Mouse (Mus musculus): Measurements from ENCODE around the gene Chml. TPM values are rescaled to one million over a fixed set of nuclear protein-coding genes. Genes with fewer than 3 reads are reported as not detected.

Chml gene
- 1.6 and 1.9 TPM in 2 replicates for polyA plus RNA-seq (2015; fragmentation: Nextera tagmentation; extraction: Ambion mirVana)

GRCm38 (mm10) chr1:175692246-175692996, at the start of gene Chml, which contains the start of gene Opn3:
Chml (minus strand) TSS chr1:175692901.
Opn3 (minus strand) TSS chr1:175692776.
- peak; percentile 98 for ATAC-seq (ENCODE audit: insufficient number of reproducible peaks, low FRiP score, low TSS enrichment, low read depth)
- peak within 1 kb of the TSS; percentile 84 for H3K4me3 ChIP-seq (replicated peaks)
- peaks cover 6% of the 10 kb centered on the region; the same call in 1 of the 2 replicates for H3K36me3 ChIP-seq
- peak within 1 kb of the TSS; percentile 92 for H3K4me2 ChIP-seq (replicated peaks)
- H3K27ac ChIP-seq (replicated peaks), result peak within 1 kb of the TSS; percentile 85
- WGBS, result under 1% methylated on average over 57 of the region's 73 CpGs
- H3K4me1 ChIP-seq, result peaks cover 18% of the 10 kb centered on the region
- H3K9me3 ChIP-seq (replicated peaks), result no peaks in the 10 kb centered on the region
- peak within 1 kb of the TSS; percentile 84 for H3K9ac ChIP-seq
- no peaks in the 10 kb centered on the region for H3K27me3 ChIP-seq

DNA sequence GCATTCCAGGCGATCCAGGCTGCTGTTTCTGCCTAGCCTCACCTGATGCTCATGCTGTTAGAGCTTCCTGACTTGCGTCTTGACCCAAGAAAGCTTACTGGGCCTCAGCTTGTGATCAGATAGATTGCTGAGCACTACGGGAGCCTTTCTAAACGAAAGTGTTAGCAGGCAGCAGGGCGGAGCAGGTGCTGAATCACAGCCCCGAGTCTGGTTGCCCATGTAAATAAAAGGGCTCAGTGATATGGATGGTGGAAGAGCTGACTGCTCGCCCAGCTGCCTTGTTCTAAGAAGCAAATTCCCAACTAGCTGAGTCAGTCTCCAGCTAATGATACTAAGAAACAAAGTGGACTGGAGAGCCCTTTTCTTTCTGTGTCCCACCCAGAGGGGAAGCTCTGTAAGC, 33.1 kb upstream of the Chml start:
- WGBS, result 52% methylated on average over 7 of the region's 7 CpGs
- H3K4me3 ChIP-seq (replicated peaks), result no peak overlapping the region
- H3K9me3 ChIP-seq (replicated peaks), result no peaks in the 10 kb centered on the region
- no peak for ATAC-seq (ENCODE audit: insufficient number of reproducible peaks, low FRiP score, low TSS enrichment, low read depth)
- no peak overlapping the region for H3K27ac ChIP-seq (replicated peaks)
- no peaks in the 10 kb centered on the region for H3K36me3 ChIP-seq
- H3K9ac ChIP-seq, result no peak overlapping the region
- H3K27me3 ChIP-seq, result no peaks in the 10 kb centered on the region
- no peaks in the 10 kb centered on the region for H3K4me1 ChIP-seq
- no peak overlapping the region for H3K4me2 ChIP-seq (replicated peaks)

GRCm38 (mm10) chr1:175716832-175717231, 24.1 kb upstream of the Chml start:
- WGBS, result 89% methylated on average over 9 of the region's 9 CpGs

GRCm38 (mm10) chr1:175712338-175712909, 19.7 kb upstream of the Chml start:
- no peaks in the 10 kb centered on the region for H3K9me3 ChIP-seq (replicated peaks)
- no peak overlapping the region for H3K4me2 ChIP-seq (replicated peaks)
- H3K4me1 ChIP-seq, result no peaks in the 10 kb centered on the region
- H3K4me3 ChIP-seq (replicated peaks), result no peak overlapping the region
- no peak for ATAC-seq (ENCODE audit: insufficient number of reproducible peaks, low FRiP score, low TSS enrichment, low read depth)
- 72% methylated on average over 11 of the region's 11 CpGs for WGBS
- no peaks in the 10 kb centered on the region for H3K27me3 ChIP-seq
- H3K9ac ChIP-seq, result no peak overlapping the region
- H3K27ac ChIP-seq (replicated peaks), result no peak overlapping the region
- H3K36me3 ChIP-seq, result no peaks in the 10 kb centered on the region

More at GRCm38 (mm10) chr1:175716832-175717231, 24.1 kb upstream of the Chml start:
- no peak overlapping the region for H3K4me2 ChIP-seq (replicated peaks)
- H3K27me3 ChIP-seq, result no peaks in the 10 kb centered on the region
- no peaks in the 10 kb centered on the region for H3K36me3 ChIP-seq
- no peaks in the 10 kb centered on the region for H3K9me3 ChIP-seq (replicated peaks)
- H3K27ac ChIP-seq (replicated peaks), result no peak overlapping the region
- ATAC-seq (ENCODE audit: insufficient number of reproducible peaks, low FRiP score, low TSS enrichment, low read depth), result no peak
- no peaks in the 10 kb centered on the region for H3K4me1 ChIP-seq
- no peak overlapping the region for H3K9ac ChIP-seq
- H3K4me3 ChIP-seq (replicated peaks), result no peak overlapping the region

DNA sequence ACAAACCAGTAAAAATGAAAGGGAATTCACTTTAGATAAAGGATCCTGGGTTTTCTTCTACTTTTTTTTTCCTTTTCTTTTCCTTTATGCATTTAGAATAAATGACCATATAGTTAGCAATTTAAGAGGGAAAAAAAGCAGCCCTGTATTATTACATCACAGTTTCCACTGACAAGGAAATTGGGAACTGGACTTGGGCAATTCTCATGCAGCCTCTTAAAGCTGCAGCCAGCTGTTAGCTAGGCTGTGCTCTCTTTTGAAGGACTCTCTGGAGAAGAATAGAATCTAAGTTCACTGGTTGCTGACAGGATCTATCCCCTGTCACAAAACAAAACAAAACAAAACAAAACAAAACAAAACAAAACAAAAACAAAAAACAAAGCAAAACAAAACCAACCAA, 15.3 kb upstream of the Chml start:
- Histone ChIP-seq H3K4me3 (replicated peaks) (no peak overlapping the region), H3K9me3 (replicated peaks) (no peaks in the 10 kb centered on the region), H3K36me3 (no peaks in the 10 kb centered on the region), H3K27me3 (no peaks in the 10 kb centered on the region), H3K9ac (no peak overlapping the region), H3K27ac (replicated peaks) (no peak overlapping the region), H3K4me2 (replicated peaks) (no peak overlapping the region), H3K4me1 (no peaks in the 10 kb centered on the region)
- ATAC-seq (ENCODE audit: insufficient number of reproducible peaks, low FRiP score, low TSS enrichment, low read depth), result no peak

DNA sequence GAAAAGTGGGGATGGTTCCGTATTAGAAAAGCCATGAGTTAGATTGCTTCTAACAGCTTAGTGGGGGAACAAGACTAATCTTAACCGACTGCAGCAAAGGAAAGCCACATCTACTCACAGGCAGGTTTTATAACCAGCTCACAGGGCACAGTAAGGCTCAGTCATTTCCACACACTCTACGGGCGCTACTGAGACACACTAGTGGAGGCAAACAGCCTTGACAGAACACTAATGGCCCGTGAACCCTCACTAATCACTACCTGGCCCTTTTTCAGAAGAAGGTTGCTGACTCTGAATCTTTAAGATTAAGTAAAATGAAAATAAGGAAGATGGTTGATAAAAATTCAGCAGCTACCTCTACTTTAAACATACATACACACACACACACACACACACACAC, 14.9 kb upstream of the Chml start:
- WGBS, result 65% methylated on average over 5 of the region's 5 CpGs
- no peaks in the 10 kb centered on the region for H3K36me3 ChIP-seq
- no peak overlapping the region for H3K4me3 ChIP-seq (replicated peaks)
- ATAC-seq (ENCODE audit: insufficient number of reproducible peaks, low FRiP score, low TSS enrichment, low read depth), result no peak
- no peaks in the 10 kb centered on the region for H3K4me1 ChIP-seq
- H3K27ac ChIP-seq (replicated peaks), result no peak overlapping the region
- no peaks in the 10 kb centered on the region for H3K27me3 ChIP-seq
- H3K9me3 ChIP-seq (replicated peaks), result no peaks in the 10 kb centered on the region
- no peak overlapping the region for H3K9ac ChIP-seq
- no peak overlapping the region for H3K4me2 ChIP-seq (replicated peaks)

DNA sequence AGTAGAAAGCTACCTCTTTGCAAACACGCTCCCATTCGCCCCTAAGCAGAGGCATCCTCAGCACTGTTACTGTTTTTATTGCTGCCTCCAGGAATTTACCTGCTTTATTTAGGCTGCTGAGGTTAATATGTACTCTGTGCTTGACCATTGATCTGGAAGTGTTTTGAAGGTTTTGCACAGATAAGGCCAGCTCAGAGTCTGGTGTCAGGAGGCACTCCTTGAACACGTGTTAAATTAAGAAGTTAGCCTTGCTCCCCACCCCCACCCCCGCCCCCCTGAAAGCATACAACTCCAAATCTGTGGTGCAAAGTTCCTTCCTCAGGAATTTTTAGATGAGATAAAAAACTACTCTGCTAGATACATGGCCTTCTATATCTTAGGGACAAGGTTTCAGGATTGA, 8.4 kb upstream of the Chml start:
- WGBS, result 68% methylated on average over 4 of the region's 4 CpGs

DNA sequence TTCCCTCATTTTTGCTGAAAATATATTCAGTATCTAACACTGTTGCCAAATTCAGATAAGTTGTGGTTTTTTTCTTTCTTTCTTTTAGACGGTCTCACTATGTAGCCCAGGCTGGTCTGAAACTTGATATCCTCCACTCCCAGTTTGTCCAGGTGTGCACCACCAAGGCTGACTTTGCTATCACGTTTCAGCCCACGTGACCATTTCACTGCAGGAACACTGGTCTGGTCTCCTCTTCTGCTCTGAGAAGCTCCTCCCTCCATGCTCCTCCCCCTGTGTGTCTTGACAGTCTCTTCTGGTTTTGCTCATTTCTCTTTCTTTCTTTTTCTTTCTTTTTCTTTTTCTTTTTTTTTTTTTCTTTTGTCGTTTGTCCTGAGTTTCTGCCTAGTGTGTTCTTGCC, 7.1 kb upstream of the Chml start:
- Histone ChIP-seq H3K4me3 (replicated peaks) (no peak overlapping the region), H3K27me3 (no peaks in the 10 kb centered on the region), H3K9me3 (replicated peaks) (no peaks in the 10 kb centered on the region), H3K27ac (replicated peaks) (no peak overlapping the region), H3K9ac (no peak overlapping the region), H3K4me2 (replicated peaks) (no peak overlapping the region), H3K36me3 (no peaks in the 10 kb centered on the region), H3K4me1 (no peaks in the 10 kb centered on the region)
- WGBS, result 20% methylated on average over 4 of the region's 4 CpGs
- ATAC-seq (ENCODE audit: insufficient number of reproducible peaks, low FRiP score, low TSS enrichment, low read depth), result no peak

More for the DNA sequence above, 8.4 kb upstream of the Chml start:
- Histone ChIP-seq H3K27ac (replicated peaks) (no peak overlapping the region), H3K4me2 (replicated peaks) (no peak overlapping the region), H3K36me3 (no peaks in the 10 kb centered on the region), H3K27me3 (no peaks in the 10 kb centered on the region), H3K9me3 (replicated peaks) (no peaks in the 10 kb centered on the region), H3K4me3 (replicated peaks) (no peak overlapping the region), H3K4me1 (no peaks in the 10 kb centered on the region), H3K9ac (no peak overlapping the region)
- no peak for ATAC-seq (ENCODE audit: insufficient number of reproducible peaks, low FRiP score, low TSS enrichment, low read depth)

DNA sequence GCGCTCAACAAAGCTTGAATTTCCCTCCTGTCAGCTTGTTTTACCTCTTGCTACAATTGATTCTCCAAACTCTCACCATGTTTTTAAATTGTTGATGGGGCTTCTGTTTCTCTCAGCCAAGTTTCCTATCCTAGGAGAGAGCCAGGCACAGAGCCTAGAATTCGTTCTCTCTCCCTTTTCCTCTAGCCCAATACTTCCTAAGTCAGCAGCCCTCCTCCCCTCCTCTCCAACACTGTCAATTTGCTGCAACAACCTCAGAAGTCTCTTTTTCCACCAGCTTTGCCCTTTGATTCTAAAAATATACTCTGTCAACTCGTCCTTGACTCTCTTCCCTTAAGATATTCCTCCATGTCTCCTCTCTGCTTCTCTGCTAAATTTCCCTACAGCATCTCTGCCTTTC, 6.7 kb upstream of the Chml start:
- Histone ChIP-seq H3K4me2 (replicated peaks) (no peak overlapping the region), H3K4me3 (replicated peaks) (no peak overlapping the region), H3K27ac (replicated peaks) (no peak overlapping the region), H3K4me1 (no peaks in the 10 kb centered on the region), H3K27me3 (no peaks in the 10 kb centered on the region), H3K36me3 (no peaks in the 10 kb centered on the region), H3K9me3 (replicated peaks) (no peaks in the 10 kb centered on the region), H3K9ac (no peak overlapping the region)
- 54% methylated on average over 3 of the region's 3 CpGs for WGBS
- ATAC-seq (ENCODE audit: insufficient number of reproducible peaks, low FRiP score, low TSS enrichment, low read depth), result no peak

- no peaks in the 10 kb centered on the region for H3K4me1 ChIP-seq
- no peak within 1 kb of the TSS for H3K4me2 ChIP-seq (replicated peaks)
- no peaks in the 10 kb centered on the region for H3K9me3 ChIP-seq (replicated peaks)
- no peak for ATAC-seq (ENCODE audit: insufficient number of reproducible peaks, low FRiP score, low TSS enrichment, low read depth)
- no peaks in the 10 kb centered on the region for H3K27me3 ChIP-seq
- WGBS, result 68% methylated on average over 1 of the region's 1 CpGs
- H3K4me3 ChIP-seq (replicated peaks), result no peak within 1 kb of the TSS
- H3K27ac ChIP-seq (replicated peaks), result no peak within 1 kb of the TSS
- H3K36me3 ChIP-seq, result no peaks in the 10 kb centered on the region
- no peak within 1 kb of the TSS for H3K9ac ChIP-seq
These were observed 5.6 kb upstream of the Chml start, which contains the start of gene Wdr64 for GRCm38 (mm10) chr1:175698293-175698692. Wdr64 (plus strand) TSS chr1:175698593.

DNA sequence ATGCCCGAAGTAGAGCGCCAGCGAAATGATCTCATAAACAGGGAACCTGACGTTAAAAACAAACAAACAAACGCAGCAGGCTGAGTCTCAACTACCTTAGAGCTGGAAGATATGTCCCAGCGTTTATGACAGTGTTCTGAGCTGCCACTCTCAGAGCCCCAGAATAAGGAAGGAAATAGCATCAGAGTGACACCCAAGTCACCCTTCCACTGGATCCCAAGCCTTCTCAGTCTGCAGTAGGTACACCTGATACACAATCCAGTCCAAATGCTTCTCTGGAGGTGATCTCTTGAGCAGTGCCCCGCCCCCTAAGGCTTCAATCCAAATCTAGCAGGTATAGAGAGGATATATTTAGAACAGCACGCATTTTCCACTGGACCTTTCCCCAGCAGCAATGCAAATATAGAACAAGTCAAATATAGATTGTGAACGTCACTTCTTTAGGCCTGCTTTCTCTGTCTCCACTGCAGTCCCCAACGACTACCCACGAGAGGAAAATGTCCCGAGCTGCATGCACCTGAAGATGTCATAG, 794 bp upstream of the Chml start:
- no peak for ATAC-seq (ENCODE audit: insufficient number of reproducible peaks, low FRiP score, low TSS enrichment, low read depth)
- Histone ChIP-seq H3K9me3 (replicated peaks) (no peaks in the 10 kb centered on the region), H3K4me2 (replicated peaks) (peak overlapping the region; percentile 92), H3K4me3 (replicated peaks) (peak overlapping the region; percentile 84), H3K9ac (no peak overlapping the region), H3K27me3 (no peaks in the 10 kb centered on the region), H3K4me1 (peaks cover 18% of the 10 kb centered on the region), H3K27ac (replicated peaks) (no peak overlapping the region), H3K36me3 (no peaks in the 10 kb centered on the region)
- WGBS, result 40% methylated on average over 12 of the region's 12 CpGs

All from embryonic facial prominence, embryonic 15.5 days (tissue).